Mouse (Mus musculus) urinary bladder, adult 18-20 months (tissue): Measurements from ENCODE around the gene Scgb2b17.
"Not testable (repeated sequence)": the region's sequence is repeated elsewhere in the genome, so short reads cannot be mapped to it uniquely, and the experiment has no call there.

ENCODE experiments used
- DNase-seq, 2 experiments: peaks; one replicate each; pipeline ENCODE4 v3.0.0; 2022; ENCODE audit warnings: low spot score in 2 of 2, mixed read lengths in 2 of 2

Scgb2b17 gene

DNA sequence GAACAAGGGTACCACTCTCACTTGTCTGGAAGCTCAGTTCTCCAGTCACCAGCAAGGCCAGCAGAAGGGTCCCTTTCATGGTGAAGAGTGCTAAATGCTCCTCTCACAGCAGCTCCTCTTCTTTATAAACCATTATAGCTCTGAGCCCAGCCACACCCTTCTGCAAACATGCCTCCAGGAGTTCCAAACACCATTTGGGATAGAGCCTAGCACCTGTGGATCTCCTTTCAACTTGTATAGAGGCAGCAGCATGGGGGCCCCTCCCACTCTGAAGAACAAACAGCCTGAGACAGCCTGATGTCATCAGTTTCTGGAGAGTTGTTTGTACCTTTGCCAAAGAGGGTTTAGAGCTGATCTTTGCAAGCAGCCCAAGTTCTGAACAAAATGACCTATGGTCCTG, at the start of gene Scgb2b17:
Gene Scgb2b17 (minus strand): TSS at position 101 of the 400 bp plus-strand sequence.
- not testable (repeated sequence) for DNase-seq

DNA sequence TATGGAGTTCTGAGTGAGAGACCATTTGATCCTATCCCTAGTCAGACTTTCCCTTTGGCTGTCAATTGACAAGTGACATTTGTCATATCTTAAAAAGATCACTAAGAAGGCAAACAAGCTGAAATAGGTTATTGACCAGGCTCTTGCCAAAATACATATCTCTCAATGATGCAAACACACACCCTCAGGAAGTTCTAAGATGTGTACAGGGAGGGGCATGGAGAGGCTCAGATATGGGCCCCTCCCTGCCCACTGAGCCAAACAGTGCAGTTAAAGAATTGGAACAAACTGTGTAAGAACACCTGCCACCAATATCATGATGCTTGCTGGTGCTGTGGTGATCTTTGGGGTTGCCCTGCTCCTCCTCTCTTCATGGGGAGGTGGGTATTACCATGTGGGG, 6.8 kb upstream of the Scgb2b17 start, which contains the start of gene Scgb1b17:
Gene Scgb1b17 (plus strand): TSS at position 301 of the 400 bp plus-strand sequence.
- DNase-seq = not testable (repeated sequence)
